Comparison of ENCODE assay signal across 26 mouse cellular contexts in the genomic region with DNA sequence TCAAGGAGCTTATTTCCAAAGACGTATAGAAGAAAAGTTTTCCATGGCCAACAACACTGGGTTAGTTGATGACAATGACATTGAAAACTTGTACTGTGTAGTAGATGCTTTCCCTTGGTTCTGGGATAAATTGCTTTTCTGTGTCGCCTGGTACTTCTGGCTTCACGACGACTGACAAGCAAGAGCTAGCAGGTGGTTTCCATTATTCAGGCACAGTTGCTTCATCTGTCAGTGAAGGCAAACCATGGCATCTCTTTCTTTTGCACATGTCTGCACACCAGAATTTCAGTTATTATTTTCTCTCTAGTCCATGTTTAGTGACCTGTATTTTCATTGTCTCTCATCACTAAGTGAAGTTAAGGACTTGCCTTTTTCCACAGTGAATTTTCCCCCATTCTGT.
"Had no signal": no experiment of that assay in that cellular context is flagged by ENCODE, and none has a peak within 500 bp of the region (broad histone marks: within the 10 kb centered on the region; RNA-seq: fewer than 3 reads in every experiment).

No protein-coding gene starts in this region.

- H3K4me2 ChIP-seq: heart, embryonic 11.5 days; heart, embryonic 13.5 days; heart, embryonic 15.5 days; hindbrain, embryonic 13.5 days; hindbrain, embryonic 15.5 days; kidney, embryonic 15.5 days; limb, embryonic 13.5 days; limb, embryonic 15.5 days; liver, embryonic 12.5 days had no signal

- H3K36me3 ChIP-seq: heart, embryonic 13.5 days; heart, embryonic 15.5 days; hindbrain, embryonic 13.5 days; hindbrain, embryonic 15.5 days; kidney, embryonic 15.5 days; limb, embryonic 13.5 days; limb, embryonic 15.5 days; liver, embryonic 12.5 days had no signal

- H3K4me3 ChIP-seq: heart, adult 2 months; heart, embryonic 13.5 days; heart, embryonic 15.5 days; hindbrain, embryonic 13.5 days; hindbrain, embryonic 15.5 days; kidney, embryonic 15.5 days; limb, embryonic 13.5 days; limb, embryonic 15.5 days; liver, embryonic 12.5 days had no signal

- DNase-seq: gastrocnemius, postnatal 14 days; gastrocnemius, postnatal 36 days; heart, adult 11 months; heart, adult 2 months; heart, postnatal 14 days; heart, postnatal 36 days; kidney, adult 11 months; kidney, adult 2 months; kidney, adult 9 months; kidney, postnatal 14 days; kidney, postnatal 36 days; layer of hippocampus, postnatal 36 days; left cerebral cortex, postnatal 4 days had no signal

- H3K27me3 ChIP-seq: heart, embryonic 13.5 days; heart, embryonic 15.5 days; hindbrain, embryonic 13.5 days; hindbrain, embryonic 15.5 days; kidney, embryonic 15.5 days; limb, embryonic 13.5 days; limb, embryonic 15.5 days; liver, embryonic 12.5 days had no signal

- H3K4me1 ChIP-seq: heart, embryonic 13.5 days; heart, embryonic 15.5 days; hindbrain, embryonic 15.5 days; kidney, embryonic 15.5 days; limb, embryonic 15.5 days; liver, embryonic 12.5 days had no signal

- H3K27ac ChIP-seq: heart, adult 2 months; heart, embryonic 13.5 days; heart, embryonic 15.5 days; hindbrain, embryonic 13.5 days; hindbrain, embryonic 15.5 days; hindbrain, postnatal 0 days; kidney, embryonic 15.5 days; kidney, postnatal 0 days; limb, embryonic 13.5 days; limb, embryonic 15.5 days; liver, embryonic 12.5 days; liver, embryonic 14.5 days had no signal

- H3K9ac ChIP-seq: heart, embryonic 13.5 days; heart, embryonic 15.5 days; hindbrain, embryonic 13.5 days; hindbrain, embryonic 15.5 days; kidney, embryonic 15.5 days; limb, embryonic 13.5 days; limb, embryonic 15.5 days; liver, embryonic 12.5 days; liver, embryonic 14.5 days had no signal

- ATAC-seq: intestine, embryonic 16.5 days; liver, embryonic 12.5 days had no signal

- H3K9me3 ChIP-seq: heart, embryonic 15.5 days; hindbrain, embryonic 13.5 days; hindbrain, embryonic 15.5 days; kidney, embryonic 15.5 days; limb, embryonic 13.5 days; limb, embryonic 15.5 days; liver, embryonic 12.5 days had no signal
